Mouse (Mus musculus) kidney, postnatal 0 days (tissue): Measurements from ENCODE around the gene Gm6034. TPM values are rescaled to one million over a fixed set of nuclear protein-coding genes. Genes with fewer than 3 reads are reported as not detected.
"Not testable (repeated sequence)": the region's sequence is repeated elsewhere in the genome, so short reads cannot be mapped to it uniquely, and the experiment has no call there.

Experiments used
- ATAC-seq: fragments of 200-750 bp; cut with Nextera tagmentation; replicated peaks from 2 replicates; pipeline ENCODE4 v1.8.0; 2017; ENCODE audit warnings: low read depth, moderate number of reproducible peaks, moderate TSS enrichment, moderate library complexity; ENCODE audit not compliant: low FRiP score
- DNase-seq: peaks from one replicate; pipeline ENCODE4 v3.0.0-alpha.2; 2016; ENCODE audit warnings: low spot score
- H3K27ac ChIP-seq: fragments of 300-500 bp; sonication (generic); 2 replicates; pipeline ENCODE4 v1.5.1; 2014; ENCODE audit warnings: mild to moderate bottlenecking
- H3K27me3 ChIP-seq: fragments of 300-500 bp; sonication (generic); 2 replicates; pipeline ENCODE4 v1.6.1; 2014; ENCODE audit warnings: low read length, mixed read lengths; ENCODE audit not compliant: insufficient read depth
- H3K36me3 ChIP-seq: fragments of 300-500 bp; sonication (generic); 2 replicates; pipeline ENCODE4 v1.6.1; 2014; ENCODE audit warnings: low read length, mixed read lengths; ENCODE audit not compliant: insufficient read depth
- H3K4me1 ChIP-seq: fragments of 300-500 bp; sonication (generic); replicated peaks from 2 replicates; pipeline ENCODE4 v1.6.1; 2014; ENCODE audit warnings: antibody characterized with exemption, low read length, mixed read lengths; ENCODE audit not compliant: insufficient read depth
- H3K4me2 ChIP-seq: fragments of 300-500 bp; sonication (generic); 2 replicates; pipeline ENCODE4 v1.6.1; 2014; ENCODE audit warnings: mild to moderate bottlenecking, low read length, moderate library complexity, mixed read lengths
- H3K4me3 ChIP-seq: fragments of 300-500 bp; sonication (generic); replicated peaks from 2 replicates; pipeline ENCODE4 v1.5.1; 2014; ENCODE audit warnings: low read depth, low read length
- H3K9ac ChIP-seq: fragments of 300-500 bp; sonication (generic); 2 replicates; pipeline ENCODE4 v1.6.1; 2014; ENCODE audit warnings: low read depth, low read length
- H3K9me3 ChIP-seq: fragments of 300-500 bp; sonication (generic); replicated peaks from 2 replicates; pipeline ENCODE4 v1.6.1; 2016; ENCODE audit warnings: low read length, inconsistent platforms, mixed read lengths
- CTCF ChIP-seq: IDR thresholded peaks from 2 replicates; pipeline ENCODE4 v1.5.1; 2016; ENCODE audit warnings: antibody characterized with exemption, low read depth, mild to moderate bottlenecking, moderate library complexity
- WGBS: fragments of 180-500 bp; shearing (Covaris S2); extraction: QIAGEN DNeasy Blood & Tissue Kit; methylation state at CpG from one replicate; pipeline ENCODE4 v1.1.7; 2014; 5-methylcytosine and 5-hydroxymethylcytosine counted together
- polyA plus RNA-seq: library from polyadenylated mRNA; unstranded; fragments of >200 nt; fragmentation: Nextera tagmentation; extraction: Ambion mirVana; gene quantifications from 2 replicates; pipeline ENCODE4 v1.2.1, GENCODE M21; 2015

Gene Gm6034
- polyA plus RNA-seq, result not detected in 2 replicates

DNA sequence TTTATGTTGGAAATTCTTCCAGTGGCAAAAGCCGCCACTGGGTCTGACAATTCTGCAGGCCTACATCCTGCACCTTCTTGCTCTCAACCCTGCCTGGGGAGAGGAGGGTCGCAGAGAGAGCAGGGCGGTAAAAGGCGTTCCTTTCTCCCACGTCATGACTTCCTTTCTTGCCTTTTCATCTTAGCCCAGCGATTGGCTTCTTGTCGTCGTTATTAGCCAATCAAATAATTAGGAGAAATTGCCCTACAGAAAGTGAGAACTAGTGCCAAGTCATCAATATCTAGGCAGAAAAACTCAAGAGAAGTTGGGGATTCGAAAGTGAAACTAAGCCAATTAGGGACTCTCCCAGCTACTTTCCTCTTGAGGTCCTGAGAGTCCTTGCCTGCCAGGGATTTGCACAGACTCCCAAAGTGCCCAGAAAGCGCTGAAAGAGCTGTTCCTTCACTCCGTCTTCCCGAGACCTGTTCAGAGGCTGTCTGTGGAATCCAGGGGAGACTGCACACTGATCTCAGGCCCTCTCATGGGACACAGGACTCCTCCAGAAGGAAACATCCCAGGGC, at the start of gene Gm6034, which contains the start of gene H2-T22:
Gm6034 (plus strand) TSS at position 352 of the 560 bp plus-strand sequence.
H2-T22 (minus strand) TSS at position 138 of the 560 bp plus-strand sequence.
- not testable (repeated sequence) for H3K27me3 ChIP-seq, H3K27ac ChIP-seq, H3K9me3 ChIP-seq, H3K36me3 ChIP-seq, H3K4me1 ChIP-seq
- DNase-seq (peak; percentile 98), ATAC-seq (peak; percentile 95)
- 3% methylated on average over 12 of the region's 12 CpGs for WGBS
- Histone ChIP-seq H3K9ac (peak within 1 kb of the TSS; percentile 51; the same call in 1 of the 2 replicates), H3K4me3 (peak within 1 kb of the TSS; percentile 39), H3K4me2 (peak within 1 kb of the TSS; percentile 65)

DNA sequence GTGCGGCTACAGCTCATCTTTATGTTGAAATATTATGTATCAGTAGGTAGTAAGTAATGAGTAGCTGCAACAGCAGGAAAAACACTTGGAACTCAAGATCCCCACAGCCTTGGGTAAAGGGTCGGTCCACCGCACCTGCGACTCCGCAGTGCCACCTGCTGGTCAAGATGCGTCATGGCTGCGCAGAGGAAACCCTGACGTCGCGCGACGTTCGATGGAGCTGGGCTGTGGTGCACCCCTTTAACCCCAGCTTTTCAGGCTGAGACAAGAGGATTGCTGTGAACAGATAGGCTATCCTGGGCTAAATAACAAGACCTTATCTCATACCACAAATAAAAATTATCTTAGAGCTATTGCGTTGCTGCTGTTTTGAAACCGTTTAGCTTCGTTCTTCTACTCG, 49.1 kb upstream of the Gm6034 start:
- Histone ChIP-seq H3K4me3 (peak overlapping the region; percentile 37), H3K27me3 (no peaks in the 10 kb centered on the region), H3K4me2 (peak overlapping the region; percentile 65), H3K4me1 (no peaks in the 10 kb centered on the region), H3K9ac (no peak overlapping the region), H3K9me3 (no peaks in the 10 kb centered on the region), H3K27ac (no peak overlapping the region), H3K36me3 (peaks cover 11% of the 10 kb centered on the region)
- 5% methylated on average over 17 of the region's 17 CpGs for WGBS
- DNase-seq (peak; percentile 85), ATAC-seq (peak; percentile 58)
- TF ChIP-seq CTCF, result peak; percentile 99

DNA sequence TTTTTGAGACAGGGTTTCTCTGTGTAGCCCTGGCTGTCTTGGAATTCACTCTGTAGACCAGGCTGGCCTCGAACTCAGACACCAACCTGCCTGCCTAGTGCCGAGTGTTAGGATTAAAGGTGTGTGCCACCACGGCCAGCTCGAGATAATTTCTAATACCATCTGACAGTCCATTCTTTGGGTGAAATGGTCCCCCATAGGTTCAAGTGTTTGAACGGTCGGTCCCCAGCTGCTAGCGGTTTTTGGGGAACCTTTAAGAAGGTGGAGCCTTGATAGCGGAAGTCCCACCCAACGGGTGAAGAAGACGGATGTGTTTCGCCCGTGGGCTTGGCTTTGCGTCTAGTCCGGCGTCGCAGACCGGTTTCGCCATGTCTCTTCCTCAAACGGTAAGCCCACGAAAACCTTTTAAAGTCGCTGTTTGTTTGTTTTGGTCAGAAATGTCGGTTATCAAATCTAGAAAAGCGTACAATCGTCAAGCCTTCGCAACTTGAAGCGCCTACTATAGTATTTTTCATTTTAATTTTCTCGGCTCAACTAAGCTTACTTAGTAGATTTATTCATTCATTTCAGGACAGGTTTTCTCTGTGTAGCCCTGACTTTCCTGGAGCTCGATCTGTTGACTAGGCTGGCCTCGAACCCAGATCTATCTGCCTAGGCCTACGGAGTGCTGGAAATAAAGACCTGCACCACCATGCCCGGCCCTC, 48.4 kb upstream of the Gm6034 start:
- H3K27ac ChIP-seq, result peak overlapping the region; percentile 25; the same call in 1 of the 2 replicates
- H3K27me3 ChIP-seq, result no peaks in the 10 kb centered on the region
- peak overlapping the region; percentile 37 for H3K4me3 ChIP-seq
- no peaks in the 10 kb centered on the region for H3K4me1 ChIP-seq
- no peak for TF ChIP-seq CTCF
- DNase-seq (peak; percentile 91), ATAC-seq (peak; percentile 58)
- H3K9ac ChIP-seq, result peak overlapping the region; percentile 57
- 0 out of 2 replicates have a peak, but pooled peaks cover 5% of the 10 kb centered on the region for H3K36me3 ChIP-seq
- H3K4me2 ChIP-seq, result peak overlapping the region; percentile 65
- H3K9me3 ChIP-seq, result no peaks in the 10 kb centered on the region
- WGBS, result 2% methylated on average over 31 of the region's 31 CpGs

DNA sequence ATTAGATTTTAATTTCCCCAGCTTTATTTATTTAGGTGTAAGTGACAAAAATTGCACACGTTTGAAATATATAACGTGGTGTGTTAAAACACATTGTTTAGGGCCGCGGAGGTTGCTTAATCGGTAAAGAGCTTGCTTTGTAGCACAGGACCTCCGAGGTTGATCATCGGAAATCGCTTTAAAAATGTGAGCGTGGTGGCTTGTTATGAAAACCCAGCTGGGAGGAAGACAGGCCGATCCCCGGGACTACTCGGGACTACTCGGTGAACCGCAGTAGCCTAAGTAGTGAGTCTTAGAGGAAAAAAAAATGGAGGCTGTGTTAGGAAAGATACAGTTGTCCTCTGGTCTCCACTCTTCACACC, 47.9 kb upstream of the Gm6034 start:
- H3K27ac ChIP-seq, result peak overlapping the region; percentile 25; the same call in 1 of the 2 replicates
- no peaks in the 10 kb centered on the region for H3K27me3 ChIP-seq

DNA sequence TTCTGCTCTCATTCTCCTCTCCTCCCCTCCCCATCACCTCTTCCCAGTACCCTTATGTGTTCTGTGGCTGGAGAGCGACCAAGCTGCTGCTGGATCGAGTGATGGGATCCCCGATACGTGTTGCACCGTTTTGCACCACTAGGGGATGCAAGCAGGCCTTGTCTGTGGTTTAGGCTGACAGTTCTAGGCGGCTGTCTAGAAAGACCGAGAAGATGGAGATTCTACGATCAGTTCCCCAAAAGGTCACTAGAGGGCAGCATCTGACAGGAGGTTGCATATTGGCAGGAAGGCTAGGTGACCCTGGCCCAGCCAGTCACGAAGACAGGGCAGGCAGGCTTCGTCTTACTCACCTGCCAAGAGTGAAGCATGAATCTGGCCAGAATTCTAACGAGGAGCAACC, 45.8 kb upstream of the Gm6034 start:
- H3K9ac ChIP-seq, result no peak overlapping the region
- TF ChIP-seq CTCF, result peak; percentile 99
- peak; percentile 69 for ATAC-seq
- under 1% methylated on average over 11 of the region's 11 CpGs for WGBS
- no peaks in the 10 kb centered on the region for H3K9me3 ChIP-seq
- no peak overlapping the region for H3K27ac ChIP-seq
- peak; percentile 96 for DNase-seq
- no peak overlapping the region for H3K4me2 ChIP-seq
- H3K27me3 ChIP-seq, result no peaks in the 10 kb centered on the region
- no peaks in the 10 kb centered on the region for H3K4me1 ChIP-seq
- H3K36me3 ChIP-seq, result no peaks in the 10 kb centered on the region
- no peak overlapping the region for H3K4me3 ChIP-seq

More for the DNA sequence above, 47.9 kb upstream of the Gm6034 start:
- Histone ChIP-seq H3K9ac (peak overlapping the region; percentile 57), H3K9me3 (no peaks in the 10 kb centered on the region), H3K36me3 (no peaks in the 10 kb centered on the region), H3K4me2 (peak overlapping the region; percentile 65), H3K4me1 (no peaks in the 10 kb centered on the region), H3K4me3 (peak overlapping the region; percentile 37)
- WGBS, result under 1% methylated on average over 14 of the region's 14 CpGs
- DNase-seq (peak; percentile 27), ATAC-seq (no peak)
- no peak for TF ChIP-seq CTCF

DNA sequence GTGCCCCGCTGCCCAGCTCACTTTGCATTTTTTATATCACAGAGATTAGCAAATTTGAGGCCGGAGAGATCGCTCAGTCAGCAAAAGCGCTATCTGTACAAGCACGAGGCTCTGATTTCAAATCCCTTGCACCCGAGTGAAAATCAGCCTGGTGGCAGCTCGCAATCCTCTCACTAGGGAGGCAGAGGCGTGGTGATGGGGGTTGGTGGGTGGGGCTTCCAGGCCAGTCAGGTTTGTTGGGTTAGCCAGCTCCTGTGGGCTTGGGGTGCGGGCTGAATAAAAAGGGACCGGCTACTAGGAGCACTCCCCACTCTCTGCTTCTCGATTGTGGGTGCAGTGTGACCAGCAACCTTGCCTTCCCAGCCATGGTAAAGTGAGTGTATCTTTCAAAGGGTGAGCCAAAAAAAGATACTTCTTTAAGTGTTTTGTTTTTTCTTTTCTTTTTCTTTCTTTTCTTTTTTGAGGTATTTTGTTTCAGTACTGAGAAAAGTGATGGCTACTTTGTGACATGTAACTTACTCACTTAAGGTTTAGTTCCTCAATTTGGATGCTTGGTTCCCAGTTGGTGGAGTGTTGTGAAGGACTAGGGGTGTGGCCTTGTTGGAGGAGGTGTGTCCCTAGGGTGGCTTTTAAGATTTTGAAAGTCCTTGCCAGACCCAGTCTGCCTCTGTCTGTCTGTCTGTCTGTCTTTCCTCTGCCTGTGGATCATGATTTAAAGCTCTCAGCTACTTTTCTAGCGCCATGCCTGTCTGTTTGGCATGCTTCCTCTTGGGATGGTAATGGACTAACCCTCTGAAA, 44.8 kb upstream of the Gm6034 start:
- H3K4me2 ChIP-seq, result no peak overlapping the region
- H3K9ac ChIP-seq, result no peak overlapping the region
- no peak overlapping the region for H3K27ac ChIP-seq
- H3K4me3 ChIP-seq, result no peak overlapping the region
- no peaks in the 10 kb centered on the region for H3K4me1 ChIP-seq
- no peak for DNase-seq
- no peaks in the 10 kb centered on the region for H3K27me3 ChIP-seq
- H3K9me3 ChIP-seq, result no peaks in the 10 kb centered on the region
- H3K36me3 ChIP-seq, result no peaks in the 10 kb centered on the region
- no peak for TF ChIP-seq CTCF
- 62% methylated on average over 12 of the region's 12 CpGs for WGBS
- no peak for ATAC-seq
